Mouse (Mus musculus) CD4-positive, CD25-positive, alpha-beta regulatory T cell, adult 9 weeks (primary cell): ENCODE data around the gene Ppfia4. TPM values are rescaled to one million over a fixed set of nuclear protein-coding genes. Genes with fewer than 3 reads are reported as not detected.

Source experiments
- polyA plus RNA-seq: library from polyadenylated mRNA; unstranded; fragments of 100-300 nt; shearing (Covaris generic); gene quantifications from one replicate; pipeline ENCODE4 v1.2.1, GENCODE M21; 2017

The Ppfia4 gene
- not detected for polyA plus RNA-seq

DNA sequence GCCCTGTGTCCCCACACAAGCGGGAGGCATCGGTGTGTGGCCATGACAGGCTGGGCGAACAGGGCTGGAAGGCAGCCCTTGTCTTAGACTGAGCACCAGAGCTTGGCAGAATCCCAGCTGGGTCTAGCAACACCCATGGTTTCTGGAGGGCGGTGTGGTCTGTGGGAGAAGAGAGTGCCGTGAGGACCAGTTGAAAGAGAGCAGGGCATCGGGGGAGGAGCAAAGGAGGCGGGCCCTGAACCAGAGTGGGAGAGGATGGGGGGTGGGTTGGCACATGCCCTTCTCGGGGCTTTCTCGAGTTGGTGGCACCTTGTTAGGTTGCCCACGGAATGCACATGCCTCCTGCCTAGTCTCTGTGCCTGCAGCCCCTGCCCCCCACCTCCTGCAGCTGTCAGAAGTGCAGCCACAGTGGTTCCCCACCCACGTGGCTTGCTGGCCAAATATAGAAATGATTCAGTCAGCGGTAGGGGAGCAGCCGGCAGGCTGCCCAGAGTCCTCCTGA, at the start of gene Ppfia4:
TSS of gene Ppfia4 (minus strand) at position 159 of the 502 bp plus-strand sequence.

DNA sequence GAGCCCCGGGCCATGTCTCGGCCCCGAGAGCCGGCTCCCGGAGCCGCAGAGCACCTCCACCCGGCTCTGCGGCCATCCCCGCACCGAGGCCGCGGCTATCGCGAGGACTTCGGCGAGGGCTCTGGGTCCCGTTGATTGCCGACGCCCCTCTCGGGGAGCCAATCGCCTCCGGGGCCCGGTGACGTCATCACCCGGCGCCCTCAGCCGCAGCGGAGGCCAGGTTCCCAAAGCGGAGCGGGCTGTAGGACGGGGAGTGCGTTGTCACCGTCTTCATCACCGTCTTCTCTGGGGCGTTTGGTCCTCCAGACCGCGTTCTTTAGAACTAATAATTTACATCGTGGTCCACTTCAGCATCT, 29.1 kb upstream of the Ppfia4 start, which contains the start of gene Tmem183a:
TSS of gene Tmem183a (minus strand) at position 123 of the 356 bp plus-strand sequence.

DNA sequence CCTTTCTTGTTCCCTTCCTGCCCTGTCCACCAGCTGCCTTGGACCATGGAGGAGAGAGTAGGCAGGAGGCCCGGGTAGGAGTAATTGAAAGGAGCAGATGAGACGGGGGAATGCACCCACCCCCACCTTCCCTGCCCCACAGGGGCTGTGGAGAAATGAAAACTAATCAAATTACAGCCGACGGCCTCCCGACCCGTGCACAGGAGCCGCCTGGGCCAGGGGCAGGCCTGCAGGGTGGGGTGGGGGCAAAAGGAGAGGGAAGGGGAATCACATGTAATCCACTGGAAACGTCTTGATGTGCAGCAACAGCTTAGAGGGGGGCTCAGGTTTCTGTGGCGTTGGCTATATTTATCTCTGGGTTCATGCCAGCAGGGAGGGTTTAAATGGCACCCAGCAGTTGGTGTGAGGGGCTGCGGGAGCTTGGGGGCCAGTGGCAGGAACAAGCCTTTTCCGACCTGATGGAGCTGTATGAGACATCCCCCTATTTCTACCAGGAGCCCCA, 43.1 kb downstream of the Ppfia4 start, which contains the start of gene Myog:
TSS of gene Myog (plus strand) at position 392 of the 502 bp plus-strand sequence.

Other genes with a start within 250 kb of the Ppfia4 start
- not detected for gene Chit1, start 221.7 kb downstream of the Ppfia4 start, polyA plus RNA-seq
- 0.51 TPM for gene Chil1, start 150.8 kb downstream of the Ppfia4 start, polyA plus RNA-seq
- gene Mybph, start 139.5 kb downstream of the Ppfia4 start, polyA plus RNA-seq = 0.15 TPM
- gene Adora1, start 97.5 kb downstream of the Ppfia4 start, polyA plus RNA-seq = not detected
- not detected for gene Myog, start 42.9 kb downstream of the Ppfia4 start, polyA plus RNA-seq
- gene Tmem183a, start 29.1 kb upstream of the Ppfia4 start, polyA plus RNA-seq = 52.0 TPM
- gene 4933406M09Rik, start 53.0 kb upstream of the Ppfia4 start, polyA plus RNA-seq = not detected
- 34.5 TPM for gene Cyb5r1, start 72.6 kb upstream of the Ppfia4 start, polyA plus RNA-seq
- 25.0 TPM for gene Adipor1, start 82.5 kb upstream of the Ppfia4 start, polyA plus RNA-seq
- 16.6 TPM for gene Klhl12, start 122.6 kb upstream of the Ppfia4 start, polyA plus RNA-seq
- gene Rabif, start 161.7 kb upstream of the Ppfia4 start, polyA plus RNA-seq = 58.4 TPM
- gene Mgat4e, start 216.8 kb upstream of the Ppfia4 start, polyA plus RNA-seq = not detected
- gene Kdm5b, start 227.2 kb upstream of the Ppfia4 start, polyA plus RNA-seq = 14.3 TPM